Mouse (Mus musculus): Measurements from ENCODE around the gene Telo2. TPM values are rescaled to one million over a fixed set of nuclear protein-coding genes. Genes with fewer than 3 reads are reported as not detected.

Telo2 gene
- polyA plus RNA-seq, 1 experiment from 2014 or later = 41.7 TPM

- ATAC-seq (ENCODE audit: low FRiP score) (no peak), DNase-seq (ENCODE audit: low spot score) (no peak)
- Histone ChIP-seq H3K4me2 (replicated peaks) (no peak overlapping the region), H3K4me1 (replicated peaks; ENCODE audit: control insufficient read depth, insufficient read depth, low read length) (no peaks in the 10 kb centered on the region), H3K27me3 (ENCODE audit: control insufficient read depth, insufficient read depth, low read length) (no peaks in the 10 kb centered on the region), H3K4me3 (replicated peaks; ENCODE audit: low read length) (no peak overlapping the region), H3K27ac (no peak overlapping the region), H3K9ac (no peak overlapping the region), H3K36me3 (replicated peaks; ENCODE audit: control insufficient read depth, insufficient read depth) (peaks cover 13% of the 10 kb centered on the region), H3K9me3 (ENCODE audit: control insufficient read depth, low read length) (no peaks in the 10 kb centered on the region)
- 83% methylated on average over 13 of the region's 13 CpGs for WGBS
Measured at GRCm38 (mm10) chr17:25084835-25085385, 30.9 kb downstream of the Telo2 start.

DNA sequence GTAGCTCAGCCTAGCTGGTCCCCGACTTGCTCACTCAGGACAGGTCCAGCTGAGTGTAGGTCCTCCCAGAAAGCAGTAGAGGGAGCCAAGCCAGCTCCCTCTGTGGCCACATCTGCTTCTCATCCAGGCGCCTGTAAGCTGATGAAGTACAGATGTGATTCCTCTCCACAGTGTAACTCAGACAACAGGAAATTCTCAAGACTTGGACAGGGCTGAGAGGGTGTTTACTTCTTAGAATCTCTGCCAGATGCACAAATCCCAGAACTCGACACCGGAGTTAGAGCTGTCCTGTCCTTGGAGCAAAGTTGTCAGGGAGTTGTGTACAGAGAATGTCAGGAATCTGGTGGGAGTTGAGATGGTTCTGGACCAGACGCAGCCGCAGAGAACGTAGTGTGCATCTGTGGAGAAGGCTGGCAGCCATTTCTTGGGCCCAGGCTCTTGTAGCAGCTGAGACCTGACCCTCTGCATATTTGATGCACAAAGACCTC lies 32.3 kb downstream of the Telo2 start, which contains the start of gene Tmem204:
Tmem204 (minus strand) TSS at position 148 of the 488 bp plus-strand sequence.
- Histone ChIP-seq H3K4me3 (replicated peaks; ENCODE audit: low read length) (no peak within 1 kb of the TSS), H3K4me1 (replicated peaks; ENCODE audit: control insufficient read depth, insufficient read depth, low read length) (0 out of 2 replicates have a peak, but pooled peaks cover 4% of the 10 kb centered on the region), H3K4me2 (replicated peaks) (no peak within 1 kb of the TSS), H3K9ac (no peak within 1 kb of the TSS), H3K9me3 (ENCODE audit: control insufficient read depth, low read length) (no peaks in the 10 kb centered on the region), H3K27me3 (ENCODE audit: control insufficient read depth, insufficient read depth, low read length) (no peaks in the 10 kb centered on the region), H3K27ac (peak within 1 kb of the TSS; percentile 69), H3K36me3 (replicated peaks; ENCODE audit: control insufficient read depth, insufficient read depth) (peaks cover 4% of the 10 kb centered on the region; the same call in 1 of the 2 replicates)
- ATAC-seq (ENCODE audit: low FRiP score) (no peak), DNase-seq (ENCODE audit: low spot score) (no peak)
- 69% methylated on average over 7 of the region's 7 CpGs for WGBS

DNA sequence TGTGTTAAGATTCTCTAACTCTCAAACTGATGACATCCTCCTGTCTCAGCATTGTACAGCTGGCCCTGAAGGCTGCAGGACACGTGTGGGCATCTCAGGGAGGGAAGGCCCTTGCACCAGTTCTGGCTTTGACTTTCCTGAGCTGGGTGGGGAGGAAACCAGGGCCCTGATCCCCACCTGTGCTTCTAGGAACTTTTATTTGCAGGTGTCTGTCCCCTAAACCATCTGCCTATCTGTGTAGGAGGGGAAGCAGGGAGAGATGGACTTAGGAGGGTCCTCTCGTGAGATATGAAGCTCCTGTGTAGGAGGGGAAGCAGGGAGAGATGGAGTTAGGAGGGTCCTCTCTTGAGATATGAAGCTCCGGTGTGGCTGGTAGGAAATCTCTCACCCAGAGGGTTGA lies 32.9 kb downstream of the Telo2 start:
- H3K4me1 ChIP-seq (replicated peaks; ENCODE audit: control insufficient read depth, insufficient read depth, low read length) = peaks cover 9% of the 10 kb centered on the region; the same call in 1 of the 2 replicates
- H3K36me3 ChIP-seq (replicated peaks; ENCODE audit: control insufficient read depth, insufficient read depth) = peaks cover 3% of the 10 kb centered on the region; the same call in 1 of the 2 replicates
- H3K27ac ChIP-seq = no peak overlapping the region
- no peaks in the 10 kb centered on the region for H3K9me3 ChIP-seq (ENCODE audit: control insufficient read depth, low read length)
- H3K9ac ChIP-seq = no peak overlapping the region
- H3K4me2 ChIP-seq (replicated peaks) = no peak overlapping the region
- DNase-seq (ENCODE audit: low spot score) (no peak), ATAC-seq (ENCODE audit: low FRiP score) (no peak)
- H3K27me3 ChIP-seq (ENCODE audit: control insufficient read depth, insufficient read depth, low read length) = no peaks in the 10 kb centered on the region
- WGBS = 78% methylated on average over 3 of the region's 3 CpGs
- H3K4me3 ChIP-seq (replicated peaks; ENCODE audit: low read length) = no peak overlapping the region

- WGBS = 78% methylated on average over 14 of the region's 14 CpGs
- no peaks in the 10 kb centered on the region for H3K9me3 ChIP-seq (ENCODE audit: control insufficient read depth, low read length)
- no peak overlapping the region for H3K9ac ChIP-seq
- DNase-seq (ENCODE audit: low spot score) (no peak), ATAC-seq (ENCODE audit: low FRiP score) (no peak)
- H3K36me3 ChIP-seq (replicated peaks; ENCODE audit: control insufficient read depth, insufficient read depth) = no peaks in the 10 kb centered on the region; the same call in 1 of the 2 replicates
- peaks cover 15% of the 10 kb centered on the region for H3K4me1 ChIP-seq (replicated peaks; ENCODE audit: control insufficient read depth, insufficient read depth, low read length)
- no peak overlapping the region for H3K4me2 ChIP-seq (replicated peaks)
- H3K27ac ChIP-seq = no peak overlapping the region
- no peak overlapping the region for H3K4me3 ChIP-seq (replicated peaks; ENCODE audit: low read length)
- H3K27me3 ChIP-seq (ENCODE audit: control insufficient read depth, insufficient read depth, low read length) = no peaks in the 10 kb centered on the region
Measured at GRCm38 (mm10) chr17:25082081-25082847, 33.5 kb downstream of the Telo2 start.

GRCm38 (mm10) chr17:25080960-25081381 lies 34.8 kb downstream of the Telo2 start:
- H3K9ac ChIP-seq = peak overlapping the region; percentile 33; the same call in 1 of the 2 replicates
- ATAC-seq (ENCODE audit: low FRiP score) (no peak), DNase-seq (ENCODE audit: low spot score) (no peak)
- peak overlapping the region; percentile 20 for H3K4me3 ChIP-seq (replicated peaks; ENCODE audit: low read length)
- H3K9me3 ChIP-seq (ENCODE audit: control insufficient read depth, low read length) = no peaks in the 10 kb centered on the region
- no peaks in the 10 kb centered on the region for H3K27me3 ChIP-seq (ENCODE audit: control insufficient read depth, insufficient read depth, low read length)
- H3K4me1 ChIP-seq (replicated peaks; ENCODE audit: control insufficient read depth, insufficient read depth, low read length) = peaks cover 19% of the 10 kb centered on the region
- H3K4me2 ChIP-seq (replicated peaks) = peak overlapping the region; percentile 25; the same call in 1 of the 2 replicates
- peak overlapping the region; percentile 51; the same call in 1 of the 2 replicates for H3K27ac ChIP-seq
- H3K36me3 ChIP-seq (replicated peaks; ENCODE audit: control insufficient read depth, insufficient read depth) = no peaks in the 10 kb centered on the region; the same call in 1 of the 2 replicates
- 90% methylated on average over 11 of the region's 11 CpGs for WGBS

- Histone ChIP-seq H3K36me3 (replicated peaks; ENCODE audit: control insufficient read depth, insufficient read depth) (no peaks in the 10 kb centered on the region; the same call in 1 of the 2 replicates), H3K4me3 (replicated peaks; ENCODE audit: low read length) (peak overlapping the region; percentile 20), H3K9me3 (ENCODE audit: control insufficient read depth, low read length) (no peaks in the 10 kb centered on the region), H3K4me1 (replicated peaks; ENCODE audit: control insufficient read depth, insufficient read depth, low read length) (peaks cover 19% of the 10 kb centered on the region), H3K9ac (peak overlapping the region; percentile 33), H3K27me3 (ENCODE audit: control insufficient read depth, insufficient read depth, low read length) (no peaks in the 10 kb centered on the region), H3K27ac (peak overlapping the region; percentile 51), H3K4me2 (replicated peaks) (no peak overlapping the region)
- WGBS = 91% methylated on average over 13 of the region's 13 CpGs
- ATAC-seq (ENCODE audit: low FRiP score) (no peak), DNase-seq (ENCODE audit: low spot score) (no peak)
Measured at GRCm38 (mm10) chr17:25080210-25080609, 35.6 kb downstream of the Telo2 start.

- Histone ChIP-seq H3K9me3 (ENCODE audit: control insufficient read depth, low read length) (no peaks in the 10 kb centered on the region), H3K9ac (peak overlapping the region; percentile 34; the same call in 1 of the 2 replicates), H3K4me3 (replicated peaks; ENCODE audit: low read length) (0 out of 2 replicates have a peak overlapping the region, but pooled peaks have one; percentile 20), H3K4me1 (replicated peaks; ENCODE audit: control insufficient read depth, insufficient read depth, low read length) (peaks cover 19% of the 10 kb centered on the region), H3K27ac (peak overlapping the region; percentile 53), H3K36me3 (replicated peaks; ENCODE audit: control insufficient read depth, insufficient read depth) (no peaks in the 10 kb centered on the region; the same call in 1 of the 2 replicates), H3K4me2 (replicated peaks) (peak overlapping the region; percentile 24), H3K27me3 (ENCODE audit: control insufficient read depth, insufficient read depth, low read length) (no peaks in the 10 kb centered on the region)
- peak; percentile 73; the same call in 1 of the 2 replicates for ATAC-seq (ENCODE audit: low FRiP score)
- peak; percentile 64 for DNase-seq (ENCODE audit: low spot score)
- WGBS = 55% methylated on average over 13 of the region's 13 CpGs
Measured at GRCm38 (mm10) chr17:25077771-25078372, 37.9 kb downstream of the Telo2 start.

DNA sequence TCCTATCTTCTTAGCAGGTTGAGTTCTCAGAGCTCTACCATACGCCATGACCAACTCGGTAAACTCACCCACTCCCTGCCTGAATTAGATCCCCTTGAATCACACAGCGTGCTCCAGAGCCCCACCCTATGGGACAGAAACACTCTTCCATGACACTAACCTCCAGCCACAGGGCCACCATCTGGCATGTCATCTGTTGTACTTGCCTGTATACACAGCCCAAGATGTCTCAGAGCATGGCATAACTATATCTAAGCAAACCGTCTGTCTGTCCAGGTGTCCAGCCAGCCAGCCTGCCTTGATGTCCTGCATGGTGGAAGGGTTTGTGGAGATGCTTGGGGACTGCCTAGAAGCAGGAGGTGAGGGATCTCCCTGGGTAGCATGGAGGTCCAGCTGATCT lies 38.9 kb downstream of the Telo2 start:
- no peak overlapping the region for H3K27ac ChIP-seq
- no peaks in the 10 kb centered on the region; the same call in 1 of the 2 replicates for H3K36me3 ChIP-seq (replicated peaks; ENCODE audit: control insufficient read depth, insufficient read depth)
- H3K4me1 ChIP-seq (replicated peaks; ENCODE audit: control insufficient read depth, insufficient read depth, low read length) = peaks cover 19% of the 10 kb centered on the region
- no peak overlapping the region for H3K4me2 ChIP-seq (replicated peaks)
- ATAC-seq (ENCODE audit: low FRiP score) (no peak), DNase-seq (ENCODE audit: low spot score) (no peak)
- H3K9ac ChIP-seq = no peak overlapping the region
- H3K27me3 ChIP-seq (ENCODE audit: control insufficient read depth, insufficient read depth, low read length) = no peaks in the 10 kb centered on the region
- no peak overlapping the region for H3K4me3 ChIP-seq (replicated peaks; ENCODE audit: low read length)
- H3K9me3 ChIP-seq (ENCODE audit: control insufficient read depth, low read length) = no peaks in the 10 kb centered on the region
- WGBS = 81% methylated on average over 4 of the region's 4 CpGs

DNA sequence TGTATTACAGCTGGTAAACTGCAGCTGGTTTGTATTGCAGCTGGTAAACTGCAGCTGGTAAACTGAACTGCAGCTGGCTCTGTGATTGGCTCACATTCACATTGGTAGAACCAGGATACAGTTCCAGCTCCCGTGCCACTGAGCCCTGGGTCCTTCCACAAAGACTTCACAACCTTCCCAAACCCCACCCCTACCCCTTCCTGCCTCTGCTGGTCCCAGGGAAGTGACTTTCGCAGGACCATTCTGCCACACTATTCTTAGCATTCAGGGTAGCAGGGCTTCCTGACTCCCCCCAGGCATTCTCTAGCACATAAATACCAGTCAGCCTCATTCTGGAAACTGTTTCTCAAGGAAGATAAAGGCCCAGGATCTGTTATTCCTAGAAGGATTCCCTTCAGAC lies 47.1 kb downstream of the Telo2 start:
- Histone ChIP-seq H3K36me3 (replicated peaks; ENCODE audit: control insufficient read depth, insufficient read depth) (peaks cover 10% of the 10 kb centered on the region), H3K4me2 (replicated peaks) (no peak overlapping the region), H3K27ac (no peak overlapping the region), H3K9me3 (ENCODE audit: control insufficient read depth, low read length) (no peaks in the 10 kb centered on the region), H3K9ac (no peak overlapping the region), H3K27me3 (ENCODE audit: control insufficient read depth, insufficient read depth, low read length) (no peaks in the 10 kb centered on the region), H3K4me1 (replicated peaks; ENCODE audit: control insufficient read depth, insufficient read depth, low read length) (no peaks in the 10 kb centered on the region), H3K4me3 (replicated peaks; ENCODE audit: low read length) (no peak overlapping the region)
- no peak for ATAC-seq (ENCODE audit: low FRiP score)
- DNase-seq (ENCODE audit: low spot score) = no peak
- WGBS = 78% methylated on average over 2 of the region's 2 CpGs

Data from hindbrain, embryonic 14.5 days (tissue).